In genomic region chr11:105655335-105655734, GRCm38 (mm10) we compare ENCODE assay signal across 21 mouse cellular contexts.
DNase-seq lines count a peak whose midpoint lies in the region; ATAC-seq and TF ChIP-seq lines count a peak whose summit lies in the region.
"Had no signal": no experiment of that assay in that cellular context is flagged by ENCODE, and none has a peak within 500 bp of the region (broad histone marks: within the 10 kb centered on the region; RNA-seq: fewer than 3 reads in every experiment).

No protein-coding gene starts in this region.

- peak overlapping the region; percentile 18; the same call in 1 of the 2 replicates for H3K27ac ChIP-seq in left cerebral cortex, adult 2 months
- no peak overlapping the region for H3K27ac ChIP-seq in midbrain, embryonic 16.5 days (ENCODE audit: low read length)
- H3K27ac ChIP-seq: embryonic facial prominence, embryonic 10.5 days; forebrain, embryonic 13.5 days; heart, embryonic 10.5 days; hindbrain, embryonic 14.5 days had no signal

- no peak for ATAC-seq in midbrain, embryonic 16.5 days
- ATAC-seq: forebrain, embryonic 13.5 days; Patski had no signal

- H3K36me3 ChIP-seq in midbrain, embryonic 16.5 days (ENCODE audit: control insufficient read depth, insufficient read depth, low read length), result no peaks in the 10 kb centered on the region
- H3K36me3 ChIP-seq: embryonic facial prominence, embryonic 10.5 days; heart, embryonic 10.5 days had no signal

- intact Hi-C loops in left cerebral cortex, adult 2 months (cut with DNase I), result no loop called here

- TF ChIP-seq CTCF in left cerebral cortex, adult 2 months (IDR thresholded peaks at IDR 0.05), result no peak

- H3K4me3 ChIP-seq in left cerebral cortex, adult 2 months, result no peak overlapping the region
- no peak overlapping the region for H3K4me3 ChIP-seq in midbrain, embryonic 16.5 days (ENCODE audit: low read depth, low read length)
- H3K4me3 ChIP-seq: embryonic facial prominence, embryonic 10.5 days; forebrain, embryonic 13.5 days; heart, embryonic 10.5 days had no signal

- H3K4me2 ChIP-seq in midbrain, embryonic 16.5 days (ENCODE audit: low read length), result no peak overlapping the region
- H3K4me2 ChIP-seq: forebrain, embryonic 13.5 days; hindbrain, embryonic 14.5 days had no signal

- H3K4me1 ChIP-seq in midbrain, embryonic 16.5 days (ENCODE audit: control insufficient read depth, insufficient read depth, low read length), result peaks cover 5% of the 10 kb centered on the region
- H3K4me1 ChIP-seq: embryonic facial prominence, embryonic 10.5 days; forebrain, embryonic 13.5 days; heart, embryonic 10.5 days had no signal

- no peak overlapping the region for H3K9ac ChIP-seq in midbrain, embryonic 16.5 days (ENCODE audit: low read depth, low read length)
- H3K9ac ChIP-seq: forebrain, embryonic 13.5 days; hindbrain, embryonic 14.5 days had no signal

- DNase-seq in kidney, adult 18-20 months, result peak; percentile 32
- no peak for DNase-seq in kidney, postnatal 4 days
- DNase-seq in left cerebral cortex, adult 2 months (ENCODE audit: extremely low spot score in 1 of 2, low spot score in 2 of 2), result no peak
- DNase-seq in left cerebral cortex, adult 8-10 months (ENCODE audit: low spot score in 2 of 2), result no peak
- DNase-seq in right cerebral cortex, postnatal 25 days, result peak; percentile 16
- DNase-seq in right cerebral cortex, postnatal 10 days (ENCODE audit: low spot score in 2 of 2), result no peak
- DNase-seq: adrenal gland, adult 2 months; adrenal gland, postnatal 25 days; cerebellum, adult 2 months; cerebellum, postnatal 10 days; gastrocnemius, postnatal 10 days; heart, adult 18-20 months; heart, postnatal 10 days; heart, postnatal 4 days had no signal

- no peaks in the 10 kb centered on the region for H3K9me3 ChIP-seq in midbrain, embryonic 16.5 days (replicated peaks; ENCODE audit: control insufficient read depth, low read length, poor library complexity, severe bottlenecking)
- H3K9me3 ChIP-seq: embryonic facial prominence, embryonic 10.5 days; forebrain, embryonic 13.5 days; heart, embryonic 10.5 days had no signal

- no peaks in the 10 kb centered on the region for H3K27me3 ChIP-seq in midbrain, embryonic 16.5 days (ENCODE audit: control insufficient read depth, insufficient read depth, low read depth, low read length)
- H3K27me3 ChIP-seq: CH12.LX; forebrain, embryonic 13.5 days; Patski had no signal

- WGBS in midbrain, embryonic 16.5 days, result 78% methylated on average over 4 of the region's 4 CpGs

Comparison
In these comparisons a context has a peak if more than half of its experiments do, and no peak if none do; other contexts are left out.
1. DNase-seq: peak in kidney, adult 18-20 months (single experiment) and right cerebral cortex, postnatal 25 days (single experiment); none in kidney, postnatal 4 days (0 of 2), left cerebral cortex, adult 2 months (0 of 2), left cerebral cortex, adult 8-10 months (0 of 2) and right cerebral cortex, postnatal 10 days (0 of 2).